Mouse (Mus musculus): Measurements from ENCODE around the gene Rbm3. TPM values are rescaled to one million over a fixed set of nuclear protein-coding genes. Genes with fewer than 3 reads are reported as not detected.

Gene Rbm3
- polyA plus RNA-seq, 1 experiment, result 188 TPM

DNA sequence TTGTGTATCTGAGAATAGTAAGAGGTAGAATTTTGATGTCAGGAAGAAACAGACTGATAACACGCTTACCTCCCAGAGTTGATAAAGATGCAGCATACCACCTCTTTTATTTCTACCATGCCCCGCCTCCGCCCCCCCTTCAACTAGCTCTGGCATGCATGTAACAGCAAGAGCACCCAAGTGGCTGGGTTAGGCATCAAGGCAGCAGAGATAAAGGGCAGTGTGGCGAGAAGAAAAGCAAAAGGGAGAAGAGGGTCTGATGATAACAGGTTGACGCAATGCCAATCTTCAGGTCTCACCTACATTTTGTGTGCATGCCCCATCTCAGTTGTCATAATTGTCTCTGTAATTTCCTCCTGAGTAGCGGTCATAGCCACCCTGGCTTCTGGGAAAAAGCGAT is 2.7 kb downstream of the Rbm3 start:
- Histone ChIP-seq H3K27ac (replicated peaks; ENCODE audit: low read depth, low read length) (no peak overlapping the region), H3K4me3 (ENCODE audit: insufficient read depth, low read depth, low read length) (no peak overlapping the region), H3K4me1 (ENCODE audit: control insufficient read depth, insufficient read depth, insufficient read length, low read length) (no peaks in the 10 kb centered on the region)

DNA sequence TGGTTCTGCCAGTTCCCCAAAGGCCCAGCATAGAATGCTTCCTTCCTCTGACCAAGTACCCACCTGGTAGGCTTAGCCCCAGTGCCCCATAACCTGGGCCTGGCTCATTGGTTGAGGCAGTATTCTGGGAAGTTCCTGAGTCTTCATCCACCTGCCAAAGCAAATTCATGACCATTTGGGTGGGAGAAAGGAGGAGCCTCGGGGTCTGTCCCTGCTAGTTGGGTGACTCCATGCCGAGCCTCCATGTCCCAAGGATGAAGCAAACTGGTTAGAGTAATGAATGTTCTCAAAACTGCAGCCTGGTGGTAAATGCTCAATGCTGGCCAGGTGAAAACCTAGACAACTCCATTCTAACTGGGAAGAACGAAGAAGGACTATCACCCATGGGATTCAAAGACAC is 4.6 kb downstream of the Rbm3 start:
- Histone ChIP-seq H3K4me1 (ENCODE audit: control insufficient read depth, insufficient read depth, insufficient read length, low read length) (no peaks in the 10 kb centered on the region), H3K4me3 (ENCODE audit: insufficient read depth, low read depth, low read length) (no peak overlapping the region), H3K27ac (replicated peaks; ENCODE audit: low read depth, low read length) (no peak overlapping the region)

GRCm38 (mm10) chrX:8140446-8140845 is 5.2 kb downstream of the Rbm3 start:
- Histone ChIP-seq H3K4me3 (ENCODE audit: insufficient read depth, low read depth, low read length) (no peak overlapping the region), H3K27ac (replicated peaks; ENCODE audit: low read depth, low read length) (no peak overlapping the region), H3K4me1 (ENCODE audit: control insufficient read depth, insufficient read depth, insufficient read length, low read length) (no peaks in the 10 kb centered on the region)

GRCm38 (mm10) chrX:8139480-8139879 is 6.2 kb downstream of the Rbm3 start:
- H3K27ac ChIP-seq (replicated peaks; ENCODE audit: low read depth, low read length), result no peak overlapping the region
- no peaks in the 10 kb centered on the region for H3K4me1 ChIP-seq (ENCODE audit: control insufficient read depth, insufficient read depth, insufficient read length, low read length)
- H3K4me3 ChIP-seq (ENCODE audit: insufficient read depth, low read depth, low read length), result no peak overlapping the region

DNA sequence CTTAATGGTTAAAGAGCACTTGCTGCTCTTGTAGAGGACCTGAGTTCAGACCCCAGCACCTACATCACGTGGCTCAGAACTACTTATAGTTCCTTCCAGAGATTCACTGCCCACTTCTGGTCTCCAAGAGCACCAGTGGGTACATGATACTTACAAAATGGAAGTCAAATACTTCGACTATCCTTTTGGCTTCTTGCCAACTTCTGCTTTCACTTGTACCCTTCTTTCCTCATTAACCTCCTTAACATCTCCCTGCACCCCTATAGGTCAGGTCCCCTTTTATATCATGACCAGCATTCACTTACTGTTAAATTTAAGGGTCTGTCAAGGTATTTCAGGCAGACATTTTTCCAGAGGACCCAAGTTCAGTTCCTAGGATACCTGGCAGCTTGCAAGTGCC is 9.8 kb downstream of the Rbm3 start:
- Histone ChIP-seq H3K4me3 (ENCODE audit: insufficient read depth, low read depth, low read length) (no peak overlapping the region), H3K4me1 (ENCODE audit: control insufficient read depth, insufficient read depth, insufficient read length, low read length) (peaks cover 3% of the 10 kb centered on the region; the same call in 1 of the 2 replicates), H3K27ac (replicated peaks; ENCODE audit: low read depth, low read length) (no peak overlapping the region)

GRCm38 (mm10) chrX:8132017-8132976 is 13.4 kb downstream of the Rbm3 start, which contains the start of gene Wdr13:
TSS of gene Wdr13 (minus strand) at chrX:8132892.
- Histone ChIP-seq H3K27ac (replicated peaks; ENCODE audit: low read depth, low read length) (peak within 1 kb of the TSS; percentile 96), H3K4me1 (ENCODE audit: control insufficient read depth, insufficient read depth, insufficient read length, low read length) (peaks cover 3% of the 10 kb centered on the region; the same call in 1 of the 2 replicates), H3K4me3 (ENCODE audit: insufficient read depth, low read depth, low read length) (peak within 1 kb of the TSS; percentile 94)

DNA sequence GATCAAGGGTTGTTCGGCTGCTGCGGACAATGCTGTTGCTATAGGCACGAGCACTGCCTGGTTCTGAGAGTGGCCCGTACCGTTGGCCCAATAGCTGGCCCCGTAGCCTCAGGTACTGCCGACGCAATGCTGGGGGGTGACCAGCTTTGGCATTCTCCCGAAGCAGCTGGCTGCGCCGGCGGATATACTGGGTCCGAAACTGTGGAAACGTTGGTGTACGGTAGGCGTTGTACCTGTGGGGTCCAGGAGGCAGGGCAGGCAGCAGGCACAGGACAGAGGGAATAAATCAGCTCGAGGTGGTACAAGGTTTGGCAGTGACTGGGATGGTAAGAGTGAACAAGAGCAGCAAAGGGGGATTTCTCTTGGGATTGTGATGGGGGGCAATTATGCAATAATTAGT is 14.3 kb downstream of the Rbm3 start:
- Histone ChIP-seq H3K27ac (replicated peaks; ENCODE audit: low read depth, low read length) (no peak overlapping the region), H3K4me1 (ENCODE audit: control insufficient read depth, insufficient read depth, insufficient read length, low read length) (peaks cover 3% of the 10 kb centered on the region; the same call in 1 of the 2 replicates), H3K4me3 (ENCODE audit: insufficient read depth, low read depth, low read length) (peak overlapping the region; percentile 31)

- Histone ChIP-seq H3K4me3 (ENCODE audit: insufficient read depth, low read depth, low read length) (no peak overlapping the region), H3K4me1 (ENCODE audit: control insufficient read depth, insufficient read depth, insufficient read length, low read length) (no peaks in the 10 kb centered on the region), H3K27ac (replicated peaks; ENCODE audit: low read depth, low read length) (no peak overlapping the region)
Observed at GRCm38 (mm10) chrX:8125235-8125634, 20.4 kb downstream of the Rbm3 start.

GRCm38 (mm10) chrX:8123821-8124470 is 21.7 kb downstream of the Rbm3 start:
- no peaks in the 10 kb centered on the region for H3K4me1 ChIP-seq (ENCODE audit: control insufficient read depth, insufficient read depth, insufficient read length, low read length)
- no peak overlapping the region for H3K4me3 ChIP-seq (ENCODE audit: insufficient read depth, low read depth, low read length)
- H3K27ac ChIP-seq (replicated peaks; ENCODE audit: low read depth, low read length), result no peak overlapping the region

DNA sequence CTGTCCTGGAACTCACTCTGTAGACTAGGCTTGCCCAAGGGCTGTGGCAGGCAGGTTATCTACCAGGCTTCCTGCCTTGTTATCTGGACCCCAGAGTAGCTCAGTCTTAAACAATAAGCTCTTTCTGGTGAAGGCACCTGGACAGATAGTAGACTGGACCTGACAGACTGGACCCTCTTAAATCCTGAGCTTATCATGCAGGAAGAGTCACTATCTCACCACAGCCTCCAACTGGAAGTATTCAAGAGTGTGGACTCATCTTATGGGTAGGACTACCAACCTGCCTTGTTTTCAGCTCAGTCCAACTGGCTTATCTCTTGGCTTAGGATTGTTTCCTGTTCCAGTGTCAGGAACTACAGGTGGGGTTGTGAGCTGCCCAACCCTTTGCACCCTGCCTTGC is 28.4 kb downstream of the Rbm3 start:
- Histone ChIP-seq H3K4me3 (ENCODE audit: insufficient read depth, low read depth, low read length) (no peak overlapping the region), H3K27ac (replicated peaks; ENCODE audit: low read depth, low read length) (no peak overlapping the region), H3K4me1 (ENCODE audit: control insufficient read depth, insufficient read depth, insufficient read length, low read length) (no peaks in the 10 kb centered on the region)

DNA sequence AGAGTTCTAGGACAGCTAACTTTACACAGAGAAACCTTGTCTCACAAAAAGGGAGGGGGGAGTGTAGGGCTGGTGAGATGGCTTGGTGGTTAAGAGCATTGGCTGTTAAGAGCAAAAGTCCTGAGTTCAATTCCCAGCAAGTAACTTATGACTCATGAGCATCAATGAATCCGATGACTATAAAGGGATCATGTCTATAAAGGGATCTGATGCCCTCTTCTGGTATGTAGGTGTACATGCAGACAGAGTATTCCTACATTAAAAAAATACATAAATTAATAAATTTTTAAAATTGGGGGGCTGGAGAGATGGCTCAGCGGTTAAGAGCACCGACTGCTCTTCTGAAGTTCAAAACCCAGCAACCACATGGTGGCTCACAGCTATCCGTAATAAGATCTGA is 30.4 kb downstream of the Rbm3 start:
- Histone ChIP-seq H3K27ac (replicated peaks; ENCODE audit: low read depth, low read length) (no peak overlapping the region), H3K4me1 (ENCODE audit: control insufficient read depth, insufficient read depth, insufficient read length, low read length) (no peaks in the 10 kb centered on the region), H3K4me3 (ENCODE audit: insufficient read depth, low read depth, low read length) (no peak overlapping the region)

DNA sequence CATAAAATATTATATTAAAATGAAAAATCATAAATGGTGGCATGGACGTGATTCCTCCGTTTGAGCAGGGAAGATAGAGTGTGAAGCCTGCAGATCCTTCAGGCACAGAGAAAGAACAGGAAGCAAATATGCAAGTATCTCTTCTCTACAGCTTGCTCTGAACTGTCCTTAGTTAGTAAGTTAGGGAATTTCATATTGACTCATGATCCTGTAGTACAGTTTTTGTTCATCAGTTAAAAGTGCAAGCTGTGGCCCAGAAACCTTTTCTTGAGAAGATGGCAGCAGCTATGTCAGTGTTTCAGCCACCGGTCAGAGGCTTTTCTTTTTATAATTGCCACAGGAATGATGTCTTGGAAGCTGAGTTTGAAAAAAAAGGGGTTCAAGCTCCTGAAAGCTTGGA is 40.7 kb downstream of the Rbm3 start:
- no peaks in the 10 kb centered on the region for H3K4me1 ChIP-seq (ENCODE audit: control insufficient read depth, insufficient read depth, insufficient read length, low read length)
- no peak overlapping the region for H3K4me3 ChIP-seq (ENCODE audit: insufficient read depth, low read depth, low read length)
- no peak overlapping the region for H3K27ac ChIP-seq (replicated peaks; ENCODE audit: low read depth, low read length)

DNA sequence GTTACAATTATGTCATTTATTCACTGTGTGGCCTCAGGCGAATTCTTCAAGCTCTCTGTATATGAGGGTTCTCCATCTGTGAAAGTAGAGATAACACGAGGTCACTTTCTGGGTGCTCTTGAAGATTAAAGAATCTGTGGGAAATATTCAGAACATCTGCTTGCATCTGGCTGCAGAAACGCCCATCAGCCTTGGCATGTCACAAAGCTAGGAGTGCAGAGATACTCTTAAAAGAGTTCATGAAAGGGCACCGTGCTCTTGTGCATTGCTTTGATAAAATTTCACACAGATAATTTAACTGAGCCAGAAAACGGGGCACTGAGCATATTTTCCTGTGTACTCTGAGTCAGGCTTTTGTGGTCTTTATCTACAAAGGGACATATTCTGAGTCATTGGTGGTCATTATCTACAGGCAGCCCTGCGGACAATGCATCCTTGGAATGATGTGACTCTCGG is 43.4 kb downstream of the Rbm3 start:
- Histone ChIP-seq H3K4me3 (ENCODE audit: insufficient read depth, low read depth, low read length) (no peak overlapping the region), H3K4me1 (ENCODE audit: control insufficient read depth, insufficient read depth, insufficient read length, low read length) (no peaks in the 10 kb centered on the region), H3K27ac (replicated peaks; ENCODE audit: low read depth, low read length) (no peak overlapping the region)

DNA sequence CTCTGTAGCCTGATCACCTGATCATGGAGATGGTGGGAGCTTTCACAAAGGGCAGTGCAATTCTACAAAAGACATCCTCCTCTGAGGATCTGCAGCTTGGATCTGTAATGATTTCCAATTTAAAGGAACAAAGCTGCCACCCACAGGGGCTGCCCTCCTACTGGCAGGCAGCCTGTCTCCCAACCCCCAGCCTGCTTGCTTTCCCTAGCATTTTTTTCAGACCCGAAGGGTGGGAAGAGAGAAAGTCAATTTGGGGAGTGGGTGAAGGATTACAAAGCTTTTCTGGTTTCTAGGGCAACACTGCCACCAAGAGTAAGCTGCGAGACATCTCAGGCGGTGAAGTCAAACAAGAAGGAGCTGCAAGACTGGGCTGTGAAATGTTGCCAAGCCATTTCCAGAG is 44.7 kb downstream of the Rbm3 start:
- no peak overlapping the region for H3K4me3 ChIP-seq (ENCODE audit: insufficient read depth, low read depth, low read length)
- no peak overlapping the region for H3K27ac ChIP-seq (replicated peaks; ENCODE audit: low read depth, low read length)
- H3K4me1 ChIP-seq (ENCODE audit: control insufficient read depth, insufficient read depth, insufficient read length, low read length), result no peaks in the 10 kb centered on the region

DNA sequence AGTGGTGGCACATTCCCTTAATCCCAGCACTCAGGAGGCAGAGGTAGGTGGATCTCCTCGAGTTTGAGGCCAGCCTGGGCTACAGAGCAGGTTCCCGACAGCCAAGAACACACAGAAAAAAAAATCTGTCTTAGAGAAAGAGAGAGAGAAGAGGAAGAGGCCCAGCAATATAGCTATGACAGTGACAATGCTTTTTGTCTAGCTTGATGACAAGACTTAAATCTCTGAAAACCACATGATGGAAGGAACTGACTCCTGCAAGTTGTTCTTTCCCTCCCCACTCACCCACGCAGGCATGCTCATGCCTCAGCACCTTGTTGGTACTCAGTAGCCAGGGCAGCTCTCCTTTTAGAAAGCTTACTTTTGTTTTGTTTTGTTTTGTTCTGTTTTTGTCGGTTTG is 46.2 kb downstream of the Rbm3 start:
- Histone ChIP-seq H3K4me1 (ENCODE audit: control insufficient read depth, insufficient read depth, insufficient read length, low read length) (no peaks in the 10 kb centered on the region), H3K4me3 (ENCODE audit: insufficient read depth, low read depth, low read length) (no peak overlapping the region), H3K27ac (replicated peaks; ENCODE audit: low read depth, low read length) (no peak overlapping the region)
